Mouse (Mus musculus) G1E (cell line): Measurements from ENCODE around the gene Zcchc7.

Experiments used
- CTCF ChIP-seq: IDR thresholded peaks from 2 replicates; pipeline ENCODE4 v1.5.1; 2012; ENCODE audit warnings: low read depth, low read length, inconsistent platforms, mixed read lengths
- GATA1 ChIP-seq: IDR thresholded peaks from 2 replicates; pipeline ENCODE4 v1.6.1; 2012; ENCODE audit warnings: borderline replicate concordance, low read length, inconsistent platforms, mixed read lengths
- GATA2 ChIP-seq: IDR thresholded peaks from 2 replicates; pipeline ENCODE4 v1.6.1; 2012; ENCODE audit warnings: low read depth, low read length, inconsistent platforms, borderline replicate concordance
- POLR2AphosphoS5 ChIP-seq: IDR thresholded peaks from 2 replicates; pipeline ENCODE4 v1.6.1; 2012; ENCODE audit warnings: low read depth, low read length, inconsistent platforms; ENCODE audit not compliant: insufficient replicate concordance

- TF ChIP-seq CTCF (no peak), GATA1 (no peak), GATA2 (no peak), POLR2AphosphoS5 (no peak)
Observed at GRCm38 (mm10) chr4:44778316-44778715, 22.6 kb downstream of the Zcchc7 start.
